Mouse (Mus musculus) layer of hippocampus, postnatal 25 days (tissue): ENCODE data around the gene Pkp3. TPM values are rescaled to one million over a fixed set of nuclear protein-coding genes. Genes with fewer than 3 reads are reported as not detected.

ENCODE experiments used
- DNase-seq, 2 experiments: peaks; one replicate each; pipeline ENCODE4 v3.0.0; 2022; ENCODE audit warnings: mixed read lengths in 2 of 2, low spot score in 1 of 2; ENCODE audit errors: extremely low spot score in 1 of 2
- total RNA-seq, 2 experiments: library from RNA; stranded (reverse); gene quantifications; 2 replicates each; pipeline ENCODE4 v1.2.3; 2021

Pkp3 gene
- total RNA-seq, 2 experiments from 2014 or later: not detected

- DNase-seq: no peak
Measured at GRCm38 (mm10) chr7:141056976-141057375, 21.0 kb upstream of the Pkp3 start.

GRCm38 (mm10) chr7:141057541-141057940, 20.5 kb upstream of the Pkp3 start:
- no peak for DNase-seq

- DNase-seq: no peak
Measured at GRCm38 (mm10) chr7:141058601-141059341, 19.2 kb upstream of the Pkp3 start.

GRCm38 (mm10) chr7:141059929-141060328, 18.1 kb upstream of the Pkp3 start:
- DNase-seq: no peak

GRCm38 (mm10) chr7:141060426-141061242, 17.4 kb upstream of the Pkp3 start, which contains the start of gene B4galnt4:
Gene B4galnt4, plus strand, starts transcription at chr7:141061104.
- peak; percentile 79 to 85 for DNase-seq

GRCm38 (mm10) chr7:141061269-141061692, 16.7 kb upstream of the Pkp3 start:
- DNase-seq: no peak

- no peak for DNase-seq
Measured at GRCm38 (mm10) chr7:141062525-141062924, 15.5 kb upstream of the Pkp3 start.

GRCm38 (mm10) chr7:141063353-141063752, 14.7 kb upstream of the Pkp3 start:
- DNase-seq: no peak

GRCm38 (mm10) chr7:141064175-141064574, 13.8 kb upstream of the Pkp3 start:
- DNase-seq: no peak

GRCm38 (mm10) chr7:141064576-141064975, 13.4 kb upstream of the Pkp3 start:
- DNase-seq: no peak

GRCm38 (mm10) chr7:141068351-141068750, 9.7 kb upstream of the Pkp3 start:
- no peak for DNase-seq

- DNase-seq: peak; percentile 69 to 83
Measured at GRCm38 (mm10) chr7:141070058-141070862, 7.8 kb upstream of the Pkp3 start.

- peak in 1 of 2 experiments; percentile 55 for DNase-seq
Measured at GRCm38 (mm10) chr7:141072017-141072745, 5.8 kb upstream of the Pkp3 start.

- DNase-seq: no peak
Measured at GRCm38 (mm10) chr7:141073782-141074181, 4.2 kb upstream of the Pkp3 start.

GRCm38 (mm10) chr7:141078876-141079275, 858 bp downstream of the Pkp3 start:
- DNase-seq: no peak

- DNase-seq: no peak
Measured at GRCm38 (mm10) chr7:141079481-141080449, 1.7 kb downstream of the Pkp3 start.

- no peak for DNase-seq
Measured at GRCm38 (mm10) chr7:141087894-141088293, 9.9 kb downstream of the Pkp3 start.

GRCm38 (mm10) chr7:141088473-141088872, 10.5 kb downstream of the Pkp3 start:
- no peak for DNase-seq

- DNase-seq: no peak
Measured at GRCm38 (mm10) chr7:141090228-141090627, 12.2 kb downstream of the Pkp3 start.
